Mouse (Mus musculus) induced T-regulatory cell, adult 2 months (primary cell): ENCODE data around the gene Atf1.

Source experiments
- DNase-seq: peaks from one replicate; pipeline ENCODE4 v3.0.0-alpha.2; 2012; ENCODE audit warnings: low read depth

The Atf1 gene

DNA sequence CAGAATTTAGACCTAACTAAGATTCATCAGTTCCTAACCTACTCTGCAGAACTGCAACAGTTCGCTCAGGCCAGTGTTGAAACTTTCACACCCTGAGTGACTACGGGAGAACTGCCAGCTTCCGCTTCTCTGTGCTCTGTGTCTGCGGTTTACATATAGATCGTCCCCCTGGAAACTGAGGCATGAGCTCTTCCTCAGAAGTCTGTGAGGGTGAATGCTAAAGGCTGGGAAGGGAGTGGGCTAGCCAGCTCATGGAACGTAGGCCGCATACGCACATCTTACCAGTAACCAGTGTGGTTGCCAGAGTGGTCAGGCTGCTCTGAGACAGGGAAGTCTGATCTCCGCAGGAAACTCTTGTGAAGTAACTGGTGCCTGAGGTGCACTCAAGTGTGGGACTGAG, 11.4 kb upstream of the Atf1 start:
- DNase-seq: no peak

DNA sequence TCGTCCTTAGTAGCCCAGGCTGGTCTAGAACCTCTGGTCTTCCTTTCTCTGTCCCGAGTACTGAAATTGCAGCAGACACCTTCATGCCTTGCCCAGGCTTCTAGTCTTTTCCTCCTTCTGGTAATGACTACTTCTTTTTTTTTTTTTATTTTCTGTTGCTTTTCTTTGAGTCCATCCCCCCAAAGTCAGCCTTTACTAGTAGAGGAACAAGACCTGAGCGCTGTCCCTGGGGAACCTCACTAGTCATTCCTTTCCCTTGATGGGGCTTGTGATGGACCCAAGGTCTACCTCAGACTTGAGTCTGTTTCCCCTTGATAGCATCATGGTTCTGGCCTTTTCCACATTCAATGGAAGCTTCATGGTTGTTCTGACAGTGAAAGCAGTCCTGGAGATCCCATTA, 9.6 kb upstream of the Atf1 start:
- DNase-seq: no peak

DNA sequence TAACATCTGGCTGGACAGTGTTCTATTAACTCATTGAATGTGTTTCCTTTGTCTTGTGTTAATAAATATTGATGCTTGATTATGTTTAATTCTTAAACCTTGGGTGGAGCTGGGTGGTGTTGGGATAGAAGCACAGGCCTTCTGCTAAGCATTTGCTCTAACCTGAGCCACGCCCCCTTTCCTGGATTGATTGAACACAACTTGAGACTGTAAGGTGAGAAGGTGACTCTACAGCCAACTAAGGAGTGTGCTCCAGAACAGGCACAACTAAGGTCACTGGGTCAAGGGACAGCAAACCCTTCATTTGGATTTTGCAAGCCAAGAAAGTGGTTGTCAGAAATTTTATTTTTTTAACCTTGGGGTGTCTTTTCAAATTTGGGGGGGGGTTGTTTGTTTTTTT, 8.2 kb upstream of the Atf1 start:
- no peak for DNase-seq

DNA sequence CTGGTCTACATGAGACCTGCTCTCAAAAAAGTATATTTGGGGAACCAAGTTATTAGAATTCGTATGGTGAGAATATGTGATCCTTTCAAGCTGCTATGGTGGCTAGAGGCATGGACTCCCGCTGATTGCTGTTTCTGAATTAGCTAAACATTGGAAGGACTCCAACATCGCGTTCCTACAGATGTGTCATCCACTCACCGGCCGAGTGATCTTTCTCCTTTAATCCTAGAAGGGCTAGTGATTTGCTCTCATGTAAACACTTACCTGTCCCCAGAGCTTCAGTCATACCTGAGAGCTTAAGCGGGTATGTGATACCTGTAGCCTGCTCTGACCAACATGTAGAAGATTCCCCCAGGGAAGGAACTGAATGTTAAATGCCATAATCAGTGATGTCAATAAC, 6.7 kb upstream of the Atf1 start:
- no peak for DNase-seq

- no peak for DNase-seq
Observed at GRCm38 (mm10) chr15:100225381-100225780, 2.2 kb upstream of the Atf1 start.

- no peak for DNase-seq
Observed at GRCm38 (mm10) chr15:100225891-100226290, 1.7 kb upstream of the Atf1 start.

- no peak for DNase-seq
Observed at GRCm38 (mm10) chr15:100227031-100227662, 472 bp upstream of the Atf1 start.

GRCm38 (mm10) chr15:100228535-100229336, 1.1 kb downstream of the Atf1 start:
- peak; percentile 52 for DNase-seq

GRCm38 (mm10) chr15:100230655-100231054, 3.0 kb downstream of the Atf1 start:
- peak; percentile 50 for DNase-seq

DNA sequence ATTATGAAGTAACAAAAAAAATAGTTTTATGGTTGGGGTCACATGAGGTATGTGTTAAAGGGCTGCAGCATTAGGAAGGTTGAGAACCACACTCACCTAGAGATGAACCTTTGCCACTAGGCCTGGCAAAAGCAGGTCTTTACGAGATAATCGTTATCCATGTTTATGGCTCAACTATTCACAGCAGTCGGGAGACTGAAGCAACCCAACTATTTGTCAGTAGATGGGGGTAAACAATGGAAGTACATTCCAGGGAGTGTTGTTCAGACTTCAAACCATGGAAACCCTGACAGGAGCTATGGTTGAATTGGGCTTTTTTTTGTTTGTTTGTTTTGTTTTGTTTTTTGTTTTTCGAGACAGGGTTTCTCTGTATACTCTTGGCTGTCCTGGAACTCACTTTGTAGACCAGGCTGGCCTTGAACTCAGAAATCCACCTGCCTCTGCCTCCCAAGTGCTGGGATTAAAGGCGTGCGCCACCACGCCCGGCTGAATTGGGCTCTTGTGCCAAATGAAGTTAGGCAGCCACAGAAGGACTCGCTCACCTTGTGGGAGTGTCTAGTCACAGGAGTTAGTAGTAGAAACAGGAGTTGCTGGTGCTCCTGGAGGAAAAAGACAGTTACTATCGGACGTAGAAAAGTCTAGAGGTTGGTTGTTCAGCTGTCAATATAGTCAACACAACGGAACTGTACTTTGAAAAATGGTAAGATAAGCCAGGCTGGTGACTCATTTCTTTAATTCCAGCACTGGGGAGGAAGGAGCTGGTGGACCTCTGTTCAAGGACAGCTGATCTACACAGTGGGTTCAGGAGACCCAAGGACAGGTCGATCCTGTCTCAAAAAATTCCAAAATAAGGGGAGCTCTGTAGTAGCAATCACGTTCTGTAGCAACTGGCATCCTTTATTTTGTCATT, 4.3 kb downstream of the Atf1 start:
- DNase-seq: no peak

DNA sequence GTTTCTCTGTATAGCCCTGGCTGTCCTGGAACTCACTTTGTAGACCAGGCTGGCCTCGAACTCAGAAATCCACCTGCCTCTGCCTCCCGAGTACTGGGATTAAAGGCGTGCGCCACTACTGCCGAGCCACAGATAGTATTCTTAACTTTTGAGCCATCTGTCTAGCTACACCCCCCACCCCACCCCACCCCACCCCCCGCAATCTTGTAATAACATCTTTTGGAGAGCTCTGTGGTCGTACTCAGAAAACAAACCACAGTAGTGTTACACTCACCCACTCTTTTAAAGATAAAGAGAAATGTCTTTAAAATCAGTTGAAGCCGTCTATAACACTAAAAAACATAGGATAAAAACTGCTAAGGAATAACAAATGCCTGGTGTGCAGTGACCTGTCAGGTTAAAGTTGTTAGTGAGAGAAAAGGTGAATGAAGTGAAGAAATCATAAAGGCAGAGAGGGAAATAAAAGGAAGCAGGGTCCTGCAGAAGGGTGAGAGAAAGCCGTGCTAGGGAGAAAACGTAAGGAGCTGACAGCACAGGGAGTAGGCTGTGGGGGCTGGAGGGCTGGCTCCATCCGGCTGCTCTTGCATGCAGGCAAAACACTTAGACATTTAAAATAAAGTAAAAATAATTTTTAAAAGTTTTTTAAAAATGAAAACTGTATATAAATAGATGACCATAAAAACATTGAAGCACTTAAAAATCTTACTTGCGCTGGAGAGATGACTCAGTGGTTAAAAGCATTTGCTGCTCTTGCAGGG, 7.8 kb downstream of the Atf1 start:
- no peak for DNase-seq

- no peak for DNase-seq
Observed at GRCm38 (mm10) chr15:100236952-100237351, 9.3 kb downstream of the Atf1 start.

DNA sequence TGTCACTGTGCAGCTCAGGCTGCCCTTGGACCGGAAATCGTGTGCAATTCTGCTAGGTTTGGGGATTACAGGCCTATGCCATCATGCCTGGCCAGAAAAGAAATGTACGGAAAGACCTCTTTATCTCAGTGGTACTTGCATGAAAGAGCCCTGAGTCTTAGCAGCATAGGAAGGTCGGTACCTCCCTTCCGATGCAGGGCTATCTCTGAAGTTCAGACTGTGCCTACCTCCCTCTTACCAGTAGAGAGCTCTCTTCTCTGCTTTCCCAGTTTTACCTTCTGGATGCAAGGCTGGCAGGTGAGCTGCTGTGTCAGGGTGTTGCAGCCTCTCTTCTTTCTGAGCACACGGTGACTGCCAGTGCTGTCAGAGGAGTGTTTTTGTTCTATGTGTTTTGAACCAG, 14.2 kb downstream of the Atf1 start:
- no peak for DNase-seq

- no peak for DNase-seq
Observed at GRCm38 (mm10) chr15:100245951-100246350, 18.3 kb downstream of the Atf1 start.

- no peak for DNase-seq
Observed at GRCm38 (mm10) chr15:100247296-100247695, 19.7 kb downstream of the Atf1 start.

- DNase-seq: no peak
Observed at GRCm38 (mm10) chr15:100248665-100249433, 21.2 kb downstream of the Atf1 start.

- no peak for DNase-seq
Observed at GRCm38 (mm10) chr15:100251153-100251780, 23.6 kb downstream of the Atf1 start.

DNA sequence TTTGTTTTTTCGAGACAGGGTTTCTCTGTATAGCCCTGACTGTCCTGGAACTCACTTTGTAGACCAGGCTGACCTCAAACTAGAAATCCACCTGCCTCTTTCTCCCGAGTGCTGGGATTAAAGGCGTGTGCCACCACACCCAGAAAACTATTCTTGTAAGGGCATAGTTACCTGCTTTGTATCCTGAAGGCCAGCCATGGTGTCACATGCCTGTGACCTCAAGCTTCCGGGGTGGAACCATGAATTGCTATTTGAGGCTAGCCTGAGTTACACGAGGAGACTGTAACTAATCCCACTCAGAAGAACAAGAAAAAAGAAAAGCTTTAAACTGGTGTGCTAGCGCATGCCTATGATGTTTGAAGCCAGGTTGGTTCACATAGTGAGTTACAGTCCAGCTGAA, 28.8 kb downstream of the Atf1 start:
- no peak for DNase-seq

DNA sequence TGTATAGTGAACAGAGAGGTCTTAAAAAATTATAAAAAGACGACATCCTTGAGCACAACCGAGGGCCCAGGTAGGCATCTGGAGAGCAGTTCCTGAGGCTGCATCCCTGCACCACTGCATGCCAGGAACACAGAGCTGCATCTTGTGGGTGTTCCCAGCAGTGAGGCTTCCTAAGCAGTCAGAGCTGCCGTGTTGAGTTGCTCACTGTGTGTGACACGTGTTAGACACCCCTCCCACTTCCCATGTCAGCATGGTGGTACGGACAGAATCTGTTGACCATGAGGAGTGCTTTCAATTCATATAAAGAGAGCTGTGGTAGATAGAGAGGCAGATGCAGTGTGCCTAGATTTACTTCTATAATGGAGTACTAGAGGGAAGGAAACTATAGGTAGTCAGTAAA, 29.7 kb downstream of the Atf1 start:
- DNase-seq: no peak

DNA sequence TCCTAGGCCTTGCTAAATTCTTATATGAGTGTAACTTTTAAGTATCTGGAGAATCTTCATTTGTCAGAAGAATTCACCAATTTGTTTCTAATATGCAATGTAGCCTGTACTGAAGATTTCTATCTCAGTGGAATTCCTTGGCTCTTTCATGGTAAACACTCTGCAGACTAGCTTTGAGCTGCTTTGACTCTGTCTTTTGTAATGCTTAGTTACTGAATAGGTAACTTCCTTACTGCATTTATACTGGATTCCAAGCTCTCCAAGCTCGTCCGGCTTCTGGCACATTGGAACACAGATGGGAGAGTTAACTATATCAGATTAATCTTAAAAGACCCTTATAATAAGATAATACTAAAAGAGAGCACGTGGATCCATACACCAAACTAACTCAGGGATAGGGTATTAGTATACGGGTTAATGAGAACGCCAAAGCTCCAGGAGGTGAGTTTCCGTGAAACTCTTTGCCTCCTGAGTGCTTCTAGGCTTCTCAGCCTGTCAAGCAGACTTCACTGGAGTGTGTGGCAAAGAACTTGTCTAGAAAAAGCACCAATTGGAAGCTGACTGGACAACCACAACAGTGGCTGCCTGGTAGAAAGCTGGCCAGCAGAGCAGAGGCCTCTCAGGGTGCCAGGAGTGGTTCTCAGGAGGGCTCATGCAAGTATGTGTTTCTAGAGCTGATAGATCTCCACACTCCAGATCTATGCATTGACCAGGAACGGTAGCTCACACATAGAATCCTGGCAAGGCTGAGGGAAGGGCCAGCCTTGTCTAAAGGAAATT, 31.2 kb downstream of the Atf1 start:
- DNase-seq: no peak
